ENCODE assay signal across 9 mouse cellular contexts in genomic region chr12:113858893-113859292, GRCm38 (mm10).
DNase-seq lines count a peak whose midpoint lies in the region; ATAC-seq and TF ChIP-seq lines count a peak whose summit lies in the region.
"Had no signal": no experiment of that assay in that cellular context is flagged by ENCODE, and none has a peak within 500 bp of the region (broad histone marks: within the 10 kb centered on the region; RNA-seq: fewer than 3 reads in every experiment).

No protein-coding gene starts in this region.

- no peaks in the 10 kb centered on the region for H3K9me3 ChIP-seq in liver, embryonic 12.5 days (replicated peaks)
- H3K9me3 ChIP-seq in hindbrain, embryonic 14.5 days (ENCODE audit: control insufficient read depth, low read length): peaks cover 36% of the 10 kb centered on the region
- H3K9me3 ChIP-seq: liver, embryonic 15.5 days had no signal

- peak; percentile 61 for TF ChIP-seq CTCF in liver, adult 2 months (IDR thresholded peaks at IDR 0.05; ENCODE audit: low read depth, low read length)

- DNase-seq in cerebellum, adult 9-10 months: peak; percentile 2
- no peak for DNase-seq in cerebellum, adult 11-12 months
- peak; percentile 16 for DNase-seq in liver, adult 2 months (ENCODE audit: extremely low read depth, low read depth, low spot score)
- peak; percentile 15 for DNase-seq in T-cell, adult 2 months (ENCODE audit: low spot score)
- peak; percentile 10 for DNase-seq in forelimb bud, embryonic 11.5 days (ENCODE audit: low read depth, low spot score)
- DNase-seq in spleen, postnatal 36 days (ENCODE audit: low spot score in 2 of 2): peak; percentile 2
- no peak for DNase-seq in hindbrain, embryonic 14.5 days (ENCODE audit: low spot score)

- no peak overlapping the region for H3K4me3 ChIP-seq in liver, adult 2 months (ENCODE audit: insufficient read depth, low read depth, low read length)
- H3K4me3 ChIP-seq in liver, embryonic 12.5 days: no peak overlapping the region
- no peak overlapping the region for H3K4me3 ChIP-seq in hindbrain, embryonic 14.5 days (replicated peaks; ENCODE audit: low read length)
- H3K4me3 ChIP-seq: liver, embryonic 15.5 days had no signal

- H3K27ac ChIP-seq in liver, adult 2 months (replicated peaks; ENCODE audit: insufficient read depth, low read depth, low read length): no peak overlapping the region
- no peak overlapping the region for H3K27ac ChIP-seq in liver, embryonic 12.5 days
- H3K27ac ChIP-seq in hindbrain, embryonic 14.5 days: no peak overlapping the region
- H3K27ac ChIP-seq: liver, embryonic 15.5 days had no signal

- WGBS in liver, adult 2 months: 38% methylated on average over 4 of the region's 4 CpGs
- WGBS in liver, embryonic 12.5 days (ENCODE audit: insufficient replicate concordance): 29% methylated on average over 4 of the region's 4 CpGs
- WGBS in hindbrain, embryonic 14.5 days: 41% methylated on average over 4 of the region's 4 CpGs

- H3K36me3 ChIP-seq in liver, adult 2 months (ENCODE audit: control insufficient read depth, insufficient read depth, low read length): no peaks in the 10 kb centered on the region
- no peaks in the 10 kb centered on the region for H3K36me3 ChIP-seq in liver, embryonic 12.5 days
- no peaks in the 10 kb centered on the region for H3K36me3 ChIP-seq in hindbrain, embryonic 14.5 days (replicated peaks; ENCODE audit: control insufficient read depth, insufficient read depth)
- H3K36me3 ChIP-seq: liver, embryonic 15.5 days had no signal

- TF ChIP-seq POLR2A in liver, adult 2 months (IDR thresholded peaks at IDR 0.05; ENCODE audit: extremely low read depth, insufficient read depth, low read length): no peak

- no peaks in the 10 kb centered on the region for H3K4me1 ChIP-seq in liver, adult 2 months (ENCODE audit: control insufficient read depth, insufficient read depth, low read length)
- no peaks in the 10 kb centered on the region for H3K4me1 ChIP-seq in liver, embryonic 12.5 days
- no peaks in the 10 kb centered on the region for H3K4me1 ChIP-seq in hindbrain, embryonic 14.5 days (replicated peaks; ENCODE audit: control insufficient read depth, insufficient read depth, low read length)
- H3K4me1 ChIP-seq: liver, embryonic 15.5 days had no signal

- no peak overlapping the region for H3K4me2 ChIP-seq in liver, embryonic 12.5 days
- H3K4me2 ChIP-seq in hindbrain, embryonic 14.5 days (replicated peaks): no peak overlapping the region
- H3K4me2 ChIP-seq: liver, embryonic 15.5 days had no signal

- H3K9ac ChIP-seq in liver, adult 2 months (ENCODE audit: low read depth, low read length): no peak overlapping the region
- H3K9ac ChIP-seq in liver, embryonic 12.5 days: no peak overlapping the region
- no peak overlapping the region for H3K9ac ChIP-seq in hindbrain, embryonic 14.5 days
- H3K9ac ChIP-seq: liver, embryonic 15.5 days had no signal

- ATAC-seq in liver, embryonic 12.5 days: no peak
- no peak for ATAC-seq in hindbrain, embryonic 14.5 days (ENCODE audit: low FRiP score)

- no peaks in the 10 kb centered on the region for H3K79me2 ChIP-seq in liver, adult 2 months (ENCODE audit: control insufficient read depth, insufficient read depth, low read length)

- H3K27me3 ChIP-seq in liver, adult 2 months (ENCODE audit: control insufficient read depth, insufficient read depth, low read length): no peaks in the 10 kb centered on the region
- H3K27me3 ChIP-seq in liver, embryonic 12.5 days (replicated peaks): no peaks in the 10 kb centered on the region
- no peaks in the 10 kb centered on the region for H3K27me3 ChIP-seq in hindbrain, embryonic 14.5 days (ENCODE audit: control insufficient read depth, insufficient read depth, low read length)
- H3K27me3 ChIP-seq: liver, embryonic 15.5 days had no signal

Comparison
In these comparisons a context has a peak if more than half of its experiments do, and no peak if none do; other contexts are left out.
1. DNase-seq: peak in cerebellum, adult 9-10 months (single experiment), liver, adult 2 months (single experiment), T-cell, adult 2 months (single experiment), forelimb bud, embryonic 11.5 days (single experiment) and spleen, postnatal 36 days (2 of 2); none in cerebellum, adult 11-12 months (single experiment) and hindbrain, embryonic 14.5 days (single experiment).